Mouse (Mus musculus): ENCODE data around the gene 2010300C02Rik. TPM values are rescaled to one million over a fixed set of nuclear protein-coding genes. Genes with fewer than 3 reads are reported as not detected.

2010300C02Rik gene
- polyA plus RNA-seq, 1 experiment from 2014 or later, result 6.5 TPM

- no peak for DNase-seq (ENCODE audit: low spot score)
- Histone ChIP-seq H3K9me3 (ENCODE audit: control insufficient read depth, low read length) (no peaks in the 10 kb centered on the region), H3K4me3 (ENCODE audit: low read depth, low read length) (no peak overlapping the region), H3K4me1 (ENCODE audit: control insufficient read depth, insufficient read depth, low read length) (no peaks in the 10 kb centered on the region), H3K4me2 (ENCODE audit: low read depth, low read length) (no peak overlapping the region), H3K27ac (replicated peaks; ENCODE audit: low read depth, low read length) (no peak overlapping the region), H3K27me3 (replicated peaks; ENCODE audit: control insufficient read depth, insufficient read depth, low read length) (no peaks in the 10 kb centered on the region), H3K9ac (ENCODE audit: low read depth, low read length) (no peak overlapping the region), H3K36me3 (ENCODE audit: control insufficient read depth, insufficient read depth, low read length) (no peaks in the 10 kb centered on the region)
- ATAC-seq (ENCODE audit: low read depth), result no peak
- 73% methylated on average over 10 of the region's 10 CpGs for WGBS
Observed at GRCm38 (mm10) chr1:37572528-37573272, 147.2 kb downstream of the 2010300C02Rik start.

GRCm38 (mm10) chr1:37568379-37568778 is 151.5 kb downstream of the 2010300C02Rik start:
- DNase-seq (ENCODE audit: low spot score), result no peak
- WGBS, result 91% methylated on average over 1 of the region's 1 CpGs
- Histone ChIP-seq H3K27ac (replicated peaks; ENCODE audit: low read depth, low read length) (no peak overlapping the region), H3K4me1 (ENCODE audit: control insufficient read depth, insufficient read depth, low read length) (no peaks in the 10 kb centered on the region), H3K36me3 (ENCODE audit: control insufficient read depth, insufficient read depth, low read length) (no peaks in the 10 kb centered on the region), H3K4me2 (ENCODE audit: low read depth, low read length) (no peak overlapping the region), H3K9ac (ENCODE audit: low read depth, low read length) (no peak overlapping the region), H3K4me3 (ENCODE audit: low read depth, low read length) (no peak overlapping the region), H3K9me3 (ENCODE audit: control insufficient read depth, low read length) (no peaks in the 10 kb centered on the region), H3K27me3 (replicated peaks; ENCODE audit: control insufficient read depth, insufficient read depth, low read length) (no peaks in the 10 kb centered on the region)
- no peak for ATAC-seq (ENCODE audit: low read depth)

- Histone ChIP-seq H3K4me3 (ENCODE audit: low read depth, low read length) (no peak overlapping the region), H3K9ac (ENCODE audit: low read depth, low read length) (no peak overlapping the region), H3K27me3 (replicated peaks; ENCODE audit: control insufficient read depth, insufficient read depth, low read length) (no peaks in the 10 kb centered on the region), H3K36me3 (ENCODE audit: control insufficient read depth, insufficient read depth, low read length) (no peaks in the 10 kb centered on the region), H3K4me2 (ENCODE audit: low read depth, low read length) (no peak overlapping the region), H3K4me1 (ENCODE audit: control insufficient read depth, insufficient read depth, low read length) (no peaks in the 10 kb centered on the region), H3K9me3 (ENCODE audit: control insufficient read depth, low read length) (no peaks in the 10 kb centered on the region), H3K27ac (replicated peaks; ENCODE audit: low read depth, low read length) (no peak overlapping the region)
- ATAC-seq (ENCODE audit: low read depth) (no peak), DNase-seq (ENCODE audit: low spot score) (no peak)
- WGBS, result 78% methylated on average over 4 of the region's 4 CpGs
Observed at GRCm38 (mm10) chr1:37566754-37567153, 153.1 kb downstream of the 2010300C02Rik start.

- no peak for DNase-seq (ENCODE audit: low spot score)
- H3K4me2 ChIP-seq (ENCODE audit: low read depth, low read length), result no peak overlapping the region
- no peaks in the 10 kb centered on the region for H3K36me3 ChIP-seq (ENCODE audit: control insufficient read depth, insufficient read depth, low read length)
- H3K4me3 ChIP-seq (ENCODE audit: low read depth, low read length), result no peak overlapping the region
- no peaks in the 10 kb centered on the region for H3K9me3 ChIP-seq (ENCODE audit: control insufficient read depth, low read length)
- whole genome bisulfite sequencing, result 71% methylated on average over 2 of the region's 2 CpGs
- H3K4me1 ChIP-seq (ENCODE audit: control insufficient read depth, insufficient read depth, low read length), result no peaks in the 10 kb centered on the region
- no peak overlapping the region for H3K27ac ChIP-seq (replicated peaks; ENCODE audit: low read depth, low read length)
- no peak for ATAC-seq (ENCODE audit: low read depth)
- no peaks in the 10 kb centered on the region for H3K27me3 ChIP-seq (replicated peaks; ENCODE audit: control insufficient read depth, insufficient read depth, low read length)
- no peak overlapping the region for H3K9ac ChIP-seq (ENCODE audit: low read depth, low read length)
Observed at GRCm38 (mm10) chr1:37566344-37566743, 153.5 kb downstream of the 2010300C02Rik start.

GRCm38 (mm10) chr1:37565396-37565795 is 154.5 kb downstream of the 2010300C02Rik start:
- H3K27me3 ChIP-seq (replicated peaks; ENCODE audit: control insufficient read depth, insufficient read depth, low read length), result no peaks in the 10 kb centered on the region
- 29% methylated on average over 6 of the region's 6 CpGs for WGBS
- no peak overlapping the region for H3K4me3 ChIP-seq (ENCODE audit: low read depth, low read length)
- H3K9me3 ChIP-seq (ENCODE audit: control insufficient read depth, low read length), result no peaks in the 10 kb centered on the region
- H3K4me1 ChIP-seq (ENCODE audit: control insufficient read depth, insufficient read depth, low read length), result no peaks in the 10 kb centered on the region
- H3K4me2 ChIP-seq (ENCODE audit: low read depth, low read length), result no peak overlapping the region
- no peaks in the 10 kb centered on the region for H3K36me3 ChIP-seq (ENCODE audit: control insufficient read depth, insufficient read depth, low read length)
- no peak for ATAC-seq (ENCODE audit: low read depth)
- H3K27ac ChIP-seq (replicated peaks; ENCODE audit: low read depth, low read length), result no peak overlapping the region
- no peak overlapping the region for H3K9ac ChIP-seq (ENCODE audit: low read depth, low read length)
- DNase-seq (ENCODE audit: low spot score), result peak; percentile 24

GRCm38 (mm10) chr1:37561955-37562354 is 157.9 kb downstream of the 2010300C02Rik start:
- H3K4me2 ChIP-seq (ENCODE audit: low read depth, low read length), result no peak overlapping the region
- H3K9me3 ChIP-seq (ENCODE audit: control insufficient read depth, low read length), result no peaks in the 10 kb centered on the region
- no peaks in the 10 kb centered on the region for H3K4me1 ChIP-seq (ENCODE audit: control insufficient read depth, insufficient read depth, low read length)
- DNase-seq (ENCODE audit: low spot score) (no peak), ATAC-seq (ENCODE audit: low read depth) (no peak)
- H3K36me3 ChIP-seq (ENCODE audit: control insufficient read depth, insufficient read depth, low read length), result no peaks in the 10 kb centered on the region
- H3K9ac ChIP-seq (ENCODE audit: low read depth, low read length), result no peak overlapping the region
- WGBS, result 72% methylated on average over 3 of the region's 3 CpGs
- no peak overlapping the region for H3K4me3 ChIP-seq (ENCODE audit: low read depth, low read length)
- no peaks in the 10 kb centered on the region for H3K27me3 ChIP-seq (replicated peaks; ENCODE audit: control insufficient read depth, insufficient read depth, low read length)
- no peak overlapping the region for H3K27ac ChIP-seq (replicated peaks; ENCODE audit: low read depth, low read length)

Other genes starting within 250 kb of the 2010300C02Rik start
- 8.4 and 8.9 TPM in 2 replicates for gene Mgat4a, start 179.1 kb downstream of the 2010300C02Rik start, polyA plus RNA-seq (2014; fragmentation: Nextera tagmentation; extraction: Ambion mirVana)
- gene Tsga10, start 146.3 kb upstream of the 2010300C02Rik start, polyA plus RNA-seq (2014; fragmentation: Nextera tagmentation; extraction: Ambion mirVana), result 5.3 and 7.2 TPM in 2 replicates
- 9.6 TPM in 2 replicates for gene Lipt1, start 151.7 kb upstream of the 2010300C02Rik start, polyA plus RNA-seq (2014; fragmentation: Nextera tagmentation; extraction: Ambion mirVana)
- gene Mitd1, start 170.3 kb upstream of the 2010300C02Rik start, polyA plus RNA-seq (2014; fragmentation: Nextera tagmentation; extraction: Ambion mirVana), result 22.1 and 22.6 TPM in 2 replicates
- gene Mrpl30, start 170.4 kb upstream of the 2010300C02Rik start, polyA plus RNA-seq (2014; fragmentation: Nextera tagmentation; extraction: Ambion mirVana), result 263 and 284 TPM in 2 replicates
- gene Lyg2, start 196.4 kb upstream of the 2010300C02Rik start, polyA plus RNA-seq (2014; fragmentation: Nextera tagmentation; extraction: Ambion mirVana), result 0.11 TPM in 1 of 2 replicates, not detected in the other
- gene Lyg1, start 237.7 kb upstream of the 2010300C02Rik start, polyA plus RNA-seq (2014; fragmentation: Nextera tagmentation; extraction: Ambion mirVana), result not detected in 2 replicates